Mouse (Mus musculus): ENCODE measurements around the gene Tex19.1. TPM values are rescaled to one million over a fixed set of nuclear protein-coding genes. Genes with fewer than 3 reads are reported as not detected.

The Tex19.1 gene
- polyA plus RNA-seq, 1 experiment from 2014 or later = not detected

Other genes starting within 250 kb of the Tex19.1 start
- gene Ccdc57, start 213.3 kb upstream of the Tex19.1 start, polyA plus RNA-seq (2014; fragmentation: Nextera tagmentation; extraction: Ambion mirVana) = 5.5 and 7.0 TPM in 2 replicates
- gene Slc16a3, start 197.7 kb upstream of the Tex19.1 start, polyA plus RNA-seq (2014; fragmentation: Nextera tagmentation; extraction: Ambion mirVana) = 3.4 and 4.8 TPM in 2 replicates
- gene Csnk1d, start 154.8 kb upstream of the Tex19.1 start, polyA plus RNA-seq (2014; fragmentation: Nextera tagmentation; extraction: Ambion mirVana) = 81.5 and 85.8 TPM in 2 replicates
- gene Cd7, start 106.7 kb upstream of the Tex19.1 start, polyA plus RNA-seq (2014; fragmentation: Nextera tagmentation; extraction: Ambion mirVana) = not detected in 2 replicates
- gene Sectm1b, start 82.6 kb upstream of the Tex19.1 start, polyA plus RNA-seq (2014; fragmentation: Nextera tagmentation; extraction: Ambion mirVana) = not detected in 2 replicates
- not detected in 2 replicates for gene Sectm1a, start 64.9 kb upstream of the Tex19.1 start, polyA plus RNA-seq (2014; fragmentation: Nextera tagmentation; extraction: Ambion mirVana)
- gene Tex19.2, start 27.5 kb upstream of the Tex19.1 start, polyA plus RNA-seq (2014; fragmentation: Nextera tagmentation; extraction: Ambion mirVana) = not detected in 2 replicates
- gene Uts2r, start 14.1 kb downstream of the Tex19.1 start, polyA plus RNA-seq (2014; fragmentation: Nextera tagmentation; extraction: Ambion mirVana) = 0.45 and 0.88 TPM in 2 replicates
- 24.5 and 31.5 TPM in 2 replicates for gene Hexdc, start 58.3 kb downstream of the Tex19.1 start, polyA plus RNA-seq (2014; fragmentation: Nextera tagmentation; extraction: Ambion mirVana)
- gene Ogfod3, start 58.6 kb downstream of the Tex19.1 start, polyA plus RNA-seq (2014; fragmentation: Nextera tagmentation; extraction: Ambion mirVana) = 24.7 and 27.1 TPM in 2 replicates
- gene Cybc1, start 83.2 kb downstream of the Tex19.1 start, polyA plus RNA-seq (2014; fragmentation: Nextera tagmentation; extraction: Ambion mirVana) = 37.3 and 46.1 TPM in 2 replicates
- gene Narf, start 91.1 kb downstream of the Tex19.1 start, polyA plus RNA-seq (2014; fragmentation: Nextera tagmentation; extraction: Ambion mirVana) = 65.7 and 103 TPM in 2 replicates
- 16.6 and 20.3 TPM in 2 replicates for gene Foxk2, start 113.8 kb downstream of the Tex19.1 start, polyA plus RNA-seq (2014; fragmentation: Nextera tagmentation; extraction: Ambion mirVana)
- 81.4 and 95.3 TPM in 2 replicates for gene Wdr45b, start 208.3 kb downstream of the Tex19.1 start, polyA plus RNA-seq (2014; fragmentation: Nextera tagmentation; extraction: Ambion mirVana)
- 9.2 and 10.8 TPM in 2 replicates for gene Rab40b, start 242.1 kb downstream of the Tex19.1 start, polyA plus RNA-seq (2014; fragmentation: Nextera tagmentation; extraction: Ambion mirVana)

All from midbrain, embryonic 14.5 days (tissue).